Mouse (Mus musculus): ENCODE data around the gene Smim14.
"Not testable (repeated sequence)": the region's sequence is repeated elsewhere in the genome, so short reads cannot be mapped to it uniquely, and the experiment has no call there.

Smim14 gene

DNA sequence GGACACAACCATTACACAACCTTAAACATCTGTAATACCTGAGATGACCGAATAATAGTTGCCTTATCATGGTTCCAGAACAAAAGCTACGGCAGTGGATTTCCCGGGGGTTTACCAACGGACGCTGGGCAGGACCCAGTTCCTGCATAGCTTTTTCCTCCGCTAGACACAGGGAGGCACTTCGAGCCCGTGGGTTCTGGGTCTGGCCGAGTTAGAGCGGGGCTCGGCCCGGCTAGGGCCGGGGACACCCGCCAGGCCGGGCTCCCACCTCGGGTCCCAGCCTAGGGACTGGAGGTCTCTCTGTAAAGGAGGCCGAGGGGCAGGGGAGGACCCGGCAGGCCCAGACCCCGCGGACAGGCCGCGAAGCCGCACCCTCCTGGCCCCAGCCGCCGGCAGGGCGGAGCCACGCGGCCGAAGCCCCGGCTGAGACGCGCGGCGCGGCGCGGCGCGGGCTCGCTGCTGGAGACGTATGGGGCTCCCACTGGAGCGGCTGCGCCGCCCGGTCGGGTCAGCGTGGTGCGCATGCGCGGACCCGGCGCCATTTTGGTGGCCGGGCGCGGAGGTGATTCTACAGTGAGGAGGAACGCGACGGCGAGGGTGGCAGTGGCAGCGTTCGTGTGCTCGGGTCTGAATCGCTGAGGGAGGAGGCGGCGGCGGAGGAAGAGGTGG lies at the start of gene Smim14, which contains the start of gene Ube2k:
Gene Smim14, minus strand, starts transcription at position 434 of the 669 bp plus-strand sequence.
Gene Ube2k, plus strand, starts transcription at position 483 of the 669 bp plus-strand sequence.
- peak; percentile 89 for DNase-seq (ENCODE audit: low spot score)

DNA sequence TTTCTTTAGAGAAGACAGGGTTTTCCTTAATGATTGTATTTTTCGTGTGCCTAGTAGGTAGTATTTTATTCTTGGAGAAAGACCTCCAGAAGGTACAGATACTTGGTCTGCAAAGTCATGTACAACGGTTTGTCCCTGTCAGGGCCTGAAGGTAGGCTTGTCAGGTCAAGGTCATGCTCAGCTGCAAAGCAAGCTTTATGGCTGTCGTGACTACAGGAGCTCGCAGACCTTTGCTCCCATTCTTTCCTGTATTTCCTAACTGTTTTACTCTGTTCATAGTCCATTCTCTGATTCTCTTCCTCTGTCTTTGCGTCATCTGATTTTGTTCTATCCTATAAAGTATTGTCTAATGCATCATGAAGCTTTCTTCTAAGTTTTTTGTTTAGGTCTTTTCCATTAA lies 49.3 kb upstream of the Smim14 start:
- DNase-seq (ENCODE audit: low spot score): no peak

DNA sequence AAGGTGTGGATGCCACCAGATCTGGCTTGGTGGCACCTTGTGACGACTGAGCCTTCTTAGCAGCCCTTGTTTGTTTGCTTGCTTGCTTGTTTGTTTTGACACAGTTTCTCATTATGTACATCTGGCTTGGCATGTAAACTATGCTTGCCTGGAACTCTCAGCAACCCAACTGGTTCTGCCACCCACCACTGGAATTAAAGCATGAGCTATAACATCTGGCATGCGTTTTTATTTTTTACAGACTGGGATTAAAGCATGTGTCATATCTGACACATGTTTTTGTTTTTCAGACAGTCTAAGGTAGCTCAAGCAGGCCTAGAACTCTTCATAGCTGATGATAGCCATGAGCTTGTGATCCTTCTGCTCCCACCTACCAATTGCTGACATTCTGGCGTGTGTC lies 41.6 kb upstream of the Smim14 start:
- DNase-seq (ENCODE audit: low spot score): no peak

DNA sequence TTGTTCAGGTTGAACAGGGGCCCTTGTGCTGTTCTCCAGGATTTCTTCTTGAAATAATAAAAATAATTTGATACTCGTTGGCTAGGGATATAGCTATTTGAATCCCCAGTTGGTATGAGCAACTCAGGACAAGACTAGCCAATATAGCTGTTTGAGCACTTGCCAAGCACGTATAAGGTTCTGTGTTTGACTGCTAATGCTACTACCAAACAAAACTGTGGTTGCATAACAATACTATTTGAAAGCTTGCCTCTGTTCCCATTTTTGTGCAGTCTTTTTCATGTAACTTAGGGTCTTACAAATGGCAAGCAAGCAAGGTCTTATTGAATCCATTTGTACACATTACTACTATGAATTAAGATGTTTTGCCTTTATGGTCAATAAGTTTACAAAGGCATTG lies 38.9 kb upstream of the Smim14 start:
- DNase-seq (ENCODE audit: low spot score): no peak

DNA sequence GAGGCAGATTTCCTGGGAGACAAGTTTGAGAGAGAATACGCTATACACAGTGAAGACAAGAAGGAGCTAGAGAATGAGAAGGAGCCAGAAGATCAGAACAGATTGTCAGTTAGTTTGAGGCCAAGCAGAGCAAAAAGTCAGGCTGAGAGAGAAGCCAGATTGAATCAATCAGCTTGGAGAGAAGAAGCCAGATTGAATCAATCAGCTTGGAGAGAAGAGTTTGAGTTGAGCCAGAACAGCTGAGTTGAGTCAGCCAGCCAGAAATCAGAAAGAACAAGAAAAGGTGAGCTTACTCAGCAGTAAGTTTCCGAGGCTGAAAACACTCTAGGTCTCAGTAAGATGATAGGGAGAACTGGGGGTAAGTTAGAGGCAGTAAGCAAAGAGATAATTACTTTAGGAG lies 37.9 kb upstream of the Smim14 start:
- DNase-seq (ENCODE audit: low spot score): no peak

DNA sequence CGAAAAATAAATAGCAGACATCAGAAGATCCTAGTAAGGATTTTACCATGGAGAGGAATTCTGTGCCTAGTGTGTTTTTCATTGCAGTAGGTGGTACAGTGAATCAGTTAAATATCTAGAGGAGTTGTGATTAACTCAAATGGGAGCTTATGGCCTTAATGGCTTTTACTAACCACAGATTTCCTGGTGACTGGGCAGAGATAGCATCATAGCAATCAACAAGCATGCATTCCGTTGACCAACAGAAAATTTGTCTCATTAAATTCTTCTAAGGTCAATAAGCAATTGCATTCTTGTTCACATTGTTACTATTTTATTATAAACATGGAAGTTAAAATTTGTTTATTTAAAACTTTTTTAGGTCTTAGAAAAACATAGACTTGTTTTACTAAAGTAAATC lies 28.5 kb upstream of the Smim14 start:
- DNase-seq (ENCODE audit: low spot score): no peak

DNA sequence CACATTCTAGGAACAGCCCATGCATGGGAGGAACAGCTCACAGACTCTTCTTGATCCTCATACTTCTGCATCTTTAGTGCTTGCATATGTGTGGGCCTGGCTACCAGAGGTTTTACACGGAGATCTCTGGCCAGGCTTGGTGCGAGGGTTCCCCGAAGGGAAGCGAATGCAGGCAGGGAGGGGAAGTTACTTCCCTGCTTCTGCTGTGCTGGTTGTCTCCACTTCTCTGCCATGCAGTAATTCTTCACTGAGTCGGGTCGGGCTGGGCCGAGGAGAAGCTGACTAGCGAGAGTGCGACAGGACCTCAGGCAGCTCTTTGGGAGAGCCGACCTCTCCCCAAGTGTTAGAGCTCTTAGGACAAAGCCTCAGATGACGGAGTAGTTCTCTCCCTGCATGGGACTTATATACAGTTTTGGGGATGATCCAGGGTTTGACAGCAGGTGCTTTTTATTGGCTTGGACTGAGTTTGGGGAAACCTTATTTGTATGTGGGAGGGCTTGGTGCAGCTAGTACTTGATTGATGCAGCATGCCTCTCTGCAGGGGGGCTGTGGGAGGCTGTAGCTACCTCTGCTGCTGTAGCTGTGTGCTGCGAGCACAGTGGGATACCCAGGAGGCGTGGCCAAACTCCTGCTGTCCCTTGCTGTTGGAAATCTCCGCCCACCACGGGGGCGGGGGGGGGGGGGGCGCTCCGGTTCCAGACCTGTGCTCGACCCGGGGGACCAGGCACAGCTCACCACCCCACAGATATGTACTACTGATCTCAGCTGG lies 24.3 kb upstream of the Smim14 start:
- no peak for DNase-seq (ENCODE audit: low spot score)

DNA sequence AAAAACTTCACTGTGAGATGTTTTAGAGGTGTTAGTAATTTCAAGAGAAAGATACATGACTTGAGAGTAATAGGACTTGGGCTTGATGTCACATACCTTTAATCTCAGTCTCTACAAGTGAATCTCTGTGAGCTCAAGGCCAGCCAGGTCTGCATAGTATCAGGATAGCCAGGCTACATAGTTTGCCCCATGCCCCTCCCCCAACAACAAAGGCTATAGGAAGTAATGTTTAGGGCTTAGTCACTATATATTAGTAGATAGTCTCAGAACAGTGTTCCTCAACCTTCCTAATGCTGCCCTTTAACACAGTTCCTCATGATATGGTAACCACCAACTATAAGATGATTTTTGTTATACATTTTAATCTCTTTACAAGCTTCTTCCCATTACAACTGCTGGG lies 20.1 kb upstream of the Smim14 start:
- no peak for DNase-seq (ENCODE audit: low spot score)

DNA sequence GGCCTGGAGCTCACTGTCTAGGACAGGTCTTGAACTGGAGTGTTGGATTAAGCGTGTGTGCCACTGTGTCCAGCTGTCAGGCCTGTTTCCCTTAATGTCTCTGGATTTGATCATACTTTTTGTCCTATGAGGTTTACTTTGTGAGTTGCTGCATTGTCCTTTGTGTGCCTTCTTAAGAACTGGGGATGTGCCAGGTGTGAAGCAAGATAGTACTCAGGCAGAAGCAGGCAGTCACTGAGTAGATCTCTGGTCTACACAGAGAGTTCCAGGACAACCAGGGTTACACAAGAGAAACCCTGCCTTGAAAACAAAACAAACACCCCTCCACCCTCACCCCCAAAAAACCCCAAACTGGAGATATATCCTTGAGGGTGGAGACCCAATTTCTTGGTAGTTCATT lies 12.7 kb upstream of the Smim14 start:
- DNase-seq (ENCODE audit: low spot score): no peak

DNA sequence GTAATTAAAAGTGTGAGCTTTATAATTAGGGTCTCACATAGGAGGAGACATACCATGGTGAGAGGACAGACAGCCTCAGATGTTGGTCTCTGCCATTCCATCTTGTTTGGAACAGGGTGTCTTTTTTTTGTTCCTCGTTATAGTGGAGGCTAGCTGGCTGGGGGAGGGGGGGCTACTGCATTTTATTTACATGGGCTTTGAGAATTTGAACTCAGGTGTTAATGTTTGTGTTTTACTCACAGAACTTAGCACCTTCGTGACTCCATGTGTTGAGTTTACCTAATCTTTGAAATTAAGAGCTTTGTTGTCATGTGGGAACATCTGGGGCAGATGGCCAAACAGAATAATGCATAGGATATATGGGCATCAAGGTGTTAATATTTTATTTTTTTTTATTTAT lies 7.6 kb upstream of the Smim14 start:
- DNase-seq (ENCODE audit: low spot score): no peak

DNA sequence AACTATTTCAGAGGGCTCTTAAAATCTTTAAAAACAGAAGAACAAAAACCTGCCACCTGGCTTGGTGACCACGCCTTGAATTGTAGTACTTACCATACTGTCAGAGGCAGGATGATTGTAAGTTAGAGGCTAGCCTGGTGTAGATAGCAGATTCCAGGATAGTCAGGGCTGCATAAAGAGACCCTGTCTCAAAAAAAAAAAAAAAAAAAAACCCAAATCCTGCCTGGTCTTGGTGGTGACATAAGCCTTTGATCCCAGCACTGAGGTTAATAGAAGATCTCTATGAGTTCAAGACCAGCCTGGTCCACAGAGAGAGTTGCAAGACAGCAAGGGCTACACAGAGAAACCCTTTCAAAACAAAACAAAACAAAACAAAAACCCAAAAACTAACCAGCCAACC lies 6.5 kb upstream of the Smim14 start:
- DNase-seq (ENCODE audit: low spot score): no peak

DNA sequence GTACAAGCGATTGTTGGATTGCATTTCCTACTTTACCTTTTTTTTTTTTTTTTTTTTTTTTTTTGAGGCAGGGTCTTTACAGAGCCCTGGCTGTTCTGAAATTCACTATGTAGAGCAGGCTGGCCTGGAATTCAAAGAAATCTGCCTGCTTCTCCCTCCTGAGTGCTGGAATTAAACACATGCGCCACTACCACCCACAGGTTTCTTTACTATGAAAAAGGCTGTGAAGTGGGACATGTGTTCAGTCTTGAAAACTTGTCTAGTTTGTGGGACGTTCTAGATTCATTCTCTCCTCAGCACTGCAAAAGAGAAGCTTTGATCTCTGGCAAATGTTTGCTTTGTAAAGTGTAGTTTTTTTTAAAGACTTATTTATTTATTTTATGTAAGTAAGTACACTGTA lies 4.9 kb upstream of the Smim14 start:
- DNase-seq (ENCODE audit: low spot score): no peak

DNA sequence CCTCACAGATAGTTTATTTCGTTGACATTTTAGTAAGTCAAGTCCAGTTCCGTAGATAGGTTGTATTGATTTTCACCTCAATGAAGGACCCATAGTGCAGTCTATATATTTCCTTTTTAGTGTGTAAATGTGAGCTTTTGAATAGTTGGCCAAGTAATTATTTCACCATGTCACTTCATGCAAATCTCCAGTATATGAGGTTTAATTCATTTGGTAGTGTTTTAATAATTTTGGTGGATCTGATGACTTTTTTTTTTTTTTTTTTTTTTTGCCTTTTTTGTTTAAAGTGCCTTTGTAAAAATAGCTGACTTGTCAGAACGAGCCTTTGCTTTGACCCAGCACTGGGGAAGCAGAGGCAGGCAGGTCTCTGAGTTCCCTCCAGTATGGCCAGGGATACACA lies 2.8 kb upstream of the Smim14 start:
- no peak for DNase-seq (ENCODE audit: low spot score)

DNA sequence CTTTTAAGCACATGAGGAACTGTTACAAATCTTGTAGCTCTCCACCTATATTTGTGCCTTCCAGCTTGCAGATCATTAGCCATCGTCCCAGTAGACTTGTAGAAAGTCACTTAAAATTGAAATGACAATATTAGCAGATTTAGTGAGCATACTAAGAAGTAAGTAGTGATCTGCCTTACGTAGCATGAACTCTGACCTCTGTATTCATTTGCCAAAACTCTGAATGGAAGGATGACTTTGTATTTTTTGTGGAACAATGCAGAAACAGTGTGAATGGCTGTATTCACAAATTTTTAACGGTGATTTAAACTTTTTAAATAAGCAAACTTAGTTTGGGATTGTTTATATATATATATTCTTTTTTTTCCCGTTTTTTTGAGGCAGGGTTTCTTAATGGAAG lies 1.8 kb upstream of the Smim14 start:
- no peak for DNase-seq (ENCODE audit: low spot score)

DNA sequence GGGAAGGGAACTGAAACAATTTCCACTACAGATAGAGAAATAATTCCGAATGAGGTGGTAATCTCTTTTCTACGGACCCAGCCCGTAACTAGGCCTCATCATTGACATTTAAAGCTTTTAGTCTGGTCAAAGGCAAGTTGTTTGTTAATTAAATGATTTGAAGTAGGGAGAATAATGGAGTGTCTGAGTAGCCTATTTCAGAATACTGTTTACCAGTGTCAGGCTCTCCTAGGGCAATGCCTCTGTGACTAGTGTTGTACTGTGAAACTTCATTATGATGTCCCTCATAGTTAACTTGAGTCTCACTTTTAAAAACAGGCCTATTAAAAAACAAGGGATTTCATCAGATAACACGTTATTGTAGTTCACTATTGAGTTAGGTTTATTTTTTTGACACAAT lies 1.1 kb upstream of the Smim14 start:
- no peak for DNase-seq (ENCODE audit: low spot score)

DNA sequence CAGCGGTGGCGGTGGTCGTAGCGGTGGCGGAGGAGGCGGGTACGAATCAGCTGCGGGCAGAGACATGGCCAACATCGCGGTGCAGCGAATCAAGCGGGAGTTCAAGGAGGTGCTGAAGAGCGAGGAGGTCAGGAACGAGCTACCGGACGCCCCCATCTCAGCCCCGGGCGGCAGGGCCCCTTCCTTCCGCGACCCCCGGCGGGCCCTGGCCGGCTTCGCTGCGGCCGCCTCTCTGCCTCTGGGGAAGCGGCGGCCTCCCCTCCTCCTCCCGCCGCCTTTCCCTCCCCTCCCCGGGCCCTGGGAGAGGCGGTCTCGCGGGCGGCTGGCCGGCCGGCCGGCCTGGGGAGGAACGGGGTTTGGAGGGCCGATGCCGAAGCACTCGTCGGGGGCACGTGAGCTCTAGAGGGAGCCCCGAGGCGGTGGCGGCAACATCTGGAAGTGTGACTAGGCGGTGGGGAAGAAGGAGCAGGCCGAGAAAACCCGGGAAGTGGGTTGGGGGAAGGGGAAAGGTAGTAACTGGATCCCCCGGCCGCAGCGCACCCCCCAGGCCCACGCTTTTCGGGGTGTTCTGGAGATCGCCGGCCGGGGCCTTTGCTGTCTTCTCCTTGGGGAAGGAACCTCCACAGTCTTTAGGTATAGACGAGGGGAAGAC lies 562 bp upstream of the Smim14 start:
- peak; percentile 19 for DNase-seq (ENCODE audit: low spot score)

DNA sequence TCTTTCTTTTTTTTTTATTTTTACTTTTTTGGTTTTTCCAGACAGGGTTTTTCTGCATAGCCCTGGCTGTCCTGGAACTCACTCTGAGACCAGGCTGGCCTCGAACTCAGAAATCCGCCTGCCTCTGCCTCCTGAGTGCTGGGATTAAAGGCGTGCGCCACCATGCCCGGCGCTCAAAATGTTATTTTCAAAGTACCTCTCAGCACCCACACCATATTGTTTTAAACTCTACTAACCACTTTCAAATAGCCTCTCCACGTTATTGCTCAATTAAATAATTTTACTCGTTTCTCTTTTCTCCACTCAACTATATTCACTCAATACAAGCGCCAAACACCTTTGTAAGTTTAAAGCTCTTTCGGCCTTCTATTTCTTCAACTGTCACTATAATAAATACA lies 917 bp downstream of the Smim14 start:
- not testable (repeated sequence) for DNase-seq (ENCODE audit: low spot score)

DNA sequence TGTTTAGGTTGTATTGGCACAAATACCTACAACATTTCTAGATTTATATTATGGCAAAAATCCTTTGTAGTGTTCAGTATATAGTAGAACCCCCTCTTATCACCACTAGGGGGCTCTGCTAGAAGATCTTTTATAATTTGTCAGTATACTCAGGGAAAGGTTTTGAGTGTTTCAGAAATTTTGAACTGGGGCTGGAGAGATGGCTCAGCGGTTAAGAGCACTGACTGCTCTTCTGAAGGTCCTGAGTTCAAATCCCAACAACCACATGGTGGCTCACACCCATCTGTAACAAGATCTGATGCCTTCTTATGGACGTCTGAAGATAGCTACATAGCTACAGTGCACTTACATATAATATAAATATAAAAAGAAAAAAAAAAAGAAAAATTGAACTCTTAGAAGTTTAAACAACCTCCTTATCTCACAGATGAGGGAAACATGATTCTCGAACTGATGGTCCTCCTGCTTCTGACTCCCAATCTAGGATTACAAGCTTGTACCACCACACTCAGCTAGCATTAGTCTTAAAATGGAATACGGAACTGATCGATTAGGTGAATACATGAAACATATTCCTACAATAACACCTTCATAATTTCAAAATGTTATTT lies 1.4 kb downstream of the Smim14 start:
- no peak for DNase-seq (ENCODE audit: low spot score)

DNA sequence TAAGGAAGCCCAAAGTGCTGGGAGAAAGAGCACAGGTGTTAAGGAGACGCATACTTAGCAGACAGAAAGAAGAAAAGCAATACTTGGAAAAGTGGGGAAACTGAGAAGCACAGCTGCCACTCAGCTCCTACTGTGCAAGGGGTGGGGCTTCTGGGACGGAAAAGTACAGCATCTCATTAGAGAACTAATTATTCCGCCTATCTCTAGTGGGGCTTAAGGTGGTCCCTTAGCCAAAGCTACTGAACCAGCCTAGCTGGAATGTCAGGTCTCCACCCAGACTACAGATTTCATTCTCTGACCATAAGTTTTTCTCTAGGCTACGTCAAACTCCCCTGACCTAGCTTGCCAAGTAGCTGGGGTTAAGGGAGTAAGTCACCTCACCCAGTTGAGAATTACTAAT lies 2.5 kb downstream of the Smim14 start:
- no peak for DNase-seq (ENCODE audit: low spot score)

DNA sequence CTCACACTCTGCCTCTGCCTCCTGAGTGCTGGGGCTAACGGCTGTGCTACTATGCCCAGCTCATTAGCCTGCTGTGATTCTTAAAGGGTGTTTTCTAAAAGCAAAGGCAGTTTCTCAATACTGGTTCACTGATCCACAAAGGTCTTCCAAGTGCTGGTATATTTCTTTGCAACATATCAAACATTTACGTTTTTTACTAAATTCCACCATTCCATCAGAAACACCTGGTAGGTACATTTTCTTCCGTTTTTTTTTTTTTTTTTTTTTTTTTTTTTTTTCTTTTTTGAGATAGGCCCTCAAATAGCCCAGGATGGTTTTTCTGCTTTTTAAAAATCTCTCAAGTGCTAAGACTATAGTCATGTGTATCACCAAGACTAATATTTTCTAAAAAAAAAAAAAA lies 5.7 kb downstream of the Smim14 start:
- no peak for DNase-seq (ENCODE audit: low spot score)

DNA sequence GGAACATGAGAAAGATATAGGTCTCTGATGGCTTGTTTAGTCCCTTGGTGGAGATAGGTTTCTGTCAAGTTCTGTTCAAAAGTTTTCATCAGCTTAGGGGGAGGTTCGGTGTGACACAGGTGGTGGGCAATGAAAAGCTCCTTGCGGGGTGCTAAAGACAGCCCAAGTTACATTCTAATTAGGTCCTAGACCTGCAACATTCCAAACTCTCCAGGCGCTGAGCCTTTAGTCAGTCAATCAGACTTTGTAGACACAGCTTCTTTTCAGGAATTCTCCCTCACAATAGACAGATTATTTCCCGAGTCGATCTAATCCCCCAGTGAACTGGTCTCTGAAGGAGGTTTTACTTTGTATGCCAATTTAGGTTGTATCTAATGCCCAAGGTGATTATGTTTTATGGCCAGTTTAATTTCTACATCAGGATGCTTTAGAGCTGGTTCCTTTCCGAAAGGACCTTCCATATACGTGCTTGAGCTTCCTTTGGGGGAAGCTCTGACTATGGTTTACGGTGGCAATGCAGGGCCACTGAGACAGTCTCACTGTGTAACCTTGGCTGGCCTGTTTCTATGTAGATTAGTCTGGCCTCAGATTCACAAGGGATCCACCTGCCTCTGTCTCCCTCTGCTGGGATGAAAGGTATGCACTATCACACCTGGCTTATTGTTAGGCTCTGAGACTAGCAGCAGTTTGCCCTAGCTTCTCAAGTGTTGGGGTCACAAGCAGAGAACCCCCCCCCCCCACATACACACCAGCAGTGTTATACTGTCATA lies 11.1 kb downstream of the Smim14 start:
- DNase-seq (ENCODE audit: low spot score): no peak

DNA sequence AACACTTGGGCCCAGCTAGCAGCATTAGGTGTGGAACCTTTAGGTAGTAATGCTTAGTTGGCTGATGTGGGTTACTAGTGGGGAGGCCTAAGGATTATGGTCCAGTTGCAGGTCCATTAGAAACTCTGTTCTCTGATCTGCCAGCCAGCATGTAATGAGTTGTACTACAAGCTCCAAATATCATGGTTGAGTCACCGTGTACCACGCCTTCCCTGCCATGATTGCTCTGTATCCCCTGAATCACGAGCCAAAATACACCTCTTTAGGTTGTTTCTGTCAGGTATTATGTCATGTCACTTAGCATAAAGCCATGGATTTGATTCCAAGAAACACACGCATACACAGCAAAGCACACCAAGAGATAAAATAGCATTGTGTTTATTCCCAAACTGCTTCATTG lies 12.2 kb downstream of the Smim14 start:
- no peak for DNase-seq (ENCODE audit: low spot score)

All from ovary, adult 18-20 months (tissue).